Mouse (Mus musculus): Measurements from ENCODE around the gene Nubp1. TPM values are rescaled to one million over a fixed set of nuclear protein-coding genes. Genes with fewer than 3 reads are reported as not detected.

Gene Nubp1
- total RNA-seq, 2 experiments from 2014 or later, result 17.2 to 17.8 TPM

DNA sequence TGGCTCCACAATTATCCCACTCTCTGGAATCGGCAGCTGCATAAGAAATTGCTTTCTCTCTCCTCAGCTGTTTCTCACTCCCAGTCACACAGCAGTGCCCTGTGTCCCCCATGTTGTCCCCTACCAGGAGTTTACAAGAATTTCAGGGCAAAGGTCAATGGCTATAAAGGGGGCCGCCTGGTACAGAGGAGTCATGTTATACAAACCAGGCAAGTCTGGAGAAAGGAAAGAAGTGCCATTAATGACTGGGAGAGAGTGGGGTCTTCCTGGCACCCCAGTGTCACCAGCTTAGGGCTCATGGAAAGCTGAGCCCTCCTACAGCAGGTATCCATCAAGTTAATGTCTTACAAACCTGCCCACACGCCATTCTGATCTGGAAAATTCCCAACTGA is 42.8 kb downstream of the Nubp1 start:
- intact Hi-C loops (cut with DNase I), result no loop called here
- DNase-seq (ENCODE audit: low spot score in 2 of 2), result no peak

DNA sequence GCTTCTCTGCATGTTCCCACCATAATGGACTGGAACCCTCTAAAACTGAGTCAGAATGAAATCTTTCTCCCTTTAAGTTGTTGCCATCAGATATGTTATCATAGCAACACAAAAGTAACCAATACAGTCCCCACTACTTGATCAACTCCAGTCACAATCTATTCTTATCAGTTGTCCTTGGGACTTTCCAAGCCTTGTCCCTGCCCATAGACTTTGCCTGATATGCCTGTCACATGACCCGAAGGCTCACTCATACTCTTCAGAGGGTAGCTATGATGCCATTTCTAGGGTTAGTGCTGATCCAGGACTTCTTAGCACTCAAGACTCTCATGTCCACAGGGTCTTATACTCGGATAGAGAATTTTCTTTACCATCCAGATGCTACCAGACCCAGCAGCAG is 48.4 kb downstream of the Nubp1 start:
- DNase-seq (ENCODE audit: low spot score in 2 of 2), result no peak
- intact Hi-C loops (cut with DNase I), result no loop called here

DNA sequence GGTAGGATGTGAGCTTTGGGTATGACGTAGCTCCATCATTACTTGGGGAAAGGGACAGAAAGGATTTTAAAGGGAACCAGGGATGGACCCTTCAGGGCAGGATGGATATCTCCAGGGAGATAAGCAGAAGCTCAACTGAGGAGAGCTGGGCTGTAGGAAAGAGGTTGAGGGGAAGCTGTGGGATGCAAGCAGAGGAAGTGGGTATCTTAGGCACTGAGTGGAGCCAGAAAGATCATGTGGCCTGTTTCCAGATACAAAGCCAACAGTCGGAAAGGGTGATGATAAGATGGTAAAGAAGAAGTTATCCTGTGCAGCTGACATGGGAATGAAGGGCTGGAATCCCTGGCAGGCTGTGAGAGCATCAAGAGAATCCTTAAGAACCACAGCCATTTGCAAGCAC is 49.4 kb downstream of the Nubp1 start:
- no peak for DNase-seq (ENCODE audit: low spot score in 2 of 2)
- intact Hi-C loops (cut with DNase I), result no loop called here

DNA sequence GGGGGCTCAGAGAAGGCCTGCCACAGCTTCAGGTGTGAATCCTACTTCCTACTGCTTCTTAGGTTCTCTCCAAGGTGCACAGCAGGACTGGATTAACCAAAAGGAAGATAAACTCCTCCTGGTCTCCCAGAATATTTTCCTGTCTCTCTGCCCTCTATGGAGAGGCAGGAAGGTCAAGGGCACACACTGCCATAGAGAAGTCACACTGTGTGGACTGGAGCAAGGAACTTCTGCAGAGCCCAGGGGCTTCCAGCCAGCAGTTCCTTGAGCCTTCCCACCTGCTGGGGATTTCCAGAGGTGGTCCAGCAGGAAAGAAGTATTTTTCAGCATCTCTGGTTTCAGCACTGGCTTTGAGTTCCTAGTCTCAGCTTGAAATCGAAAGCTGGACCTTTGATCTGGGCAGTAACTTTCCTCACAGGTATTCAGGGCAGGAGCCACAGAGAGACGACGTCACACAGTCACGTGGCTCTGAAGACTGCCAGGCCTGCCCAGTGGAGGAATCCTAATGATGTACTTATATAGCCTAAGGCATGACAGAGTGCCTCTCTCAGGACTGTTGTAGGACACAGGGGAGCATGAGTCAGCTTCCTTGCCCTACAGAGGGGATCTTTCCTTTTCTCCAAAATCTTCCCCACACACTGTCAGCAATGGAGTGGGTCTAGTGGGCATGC is 53.4 kb downstream of the Nubp1 start:
- no peak for DNase-seq (ENCODE audit: low spot score in 2 of 2)
- intact Hi-C loops (cut with DNase I), result no loop called here

DNA sequence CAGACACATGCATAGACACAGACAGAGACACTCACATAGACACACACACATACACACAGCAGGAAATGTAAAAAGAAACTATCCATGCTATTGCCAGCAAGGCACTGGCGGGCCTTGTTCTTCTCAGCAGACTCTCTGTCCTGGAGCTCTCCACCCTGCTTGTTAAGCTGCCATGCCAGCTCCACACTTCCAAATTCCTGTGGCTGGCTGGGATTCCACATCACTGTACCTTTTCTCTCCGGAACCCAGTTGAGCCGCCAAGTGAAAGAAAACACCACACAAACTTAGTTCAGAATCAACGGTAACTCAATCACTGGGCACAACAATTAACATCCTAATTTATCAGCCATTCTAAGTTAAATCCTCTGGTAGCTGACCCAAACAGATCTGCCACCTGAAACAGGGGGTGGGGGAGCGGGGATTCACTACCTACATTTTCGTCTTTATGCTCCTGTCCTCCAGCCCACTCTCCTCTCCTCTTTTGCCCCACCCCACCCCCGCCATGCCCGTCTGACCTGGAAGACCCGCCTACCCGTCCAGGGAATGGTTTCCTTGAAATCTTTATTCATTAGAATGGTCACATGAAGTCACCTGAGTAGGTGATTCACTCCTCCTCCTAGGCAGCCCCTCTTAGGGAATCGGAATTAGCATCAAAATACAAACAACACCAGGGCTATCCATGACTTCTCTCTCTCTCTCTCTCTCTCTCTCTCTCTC is 55.8 kb downstream of the Nubp1 start:
- intact Hi-C loops (cut with DNase I), result no loop called here
- no peak for DNase-seq (ENCODE audit: low spot score in 2 of 2)

DNA sequence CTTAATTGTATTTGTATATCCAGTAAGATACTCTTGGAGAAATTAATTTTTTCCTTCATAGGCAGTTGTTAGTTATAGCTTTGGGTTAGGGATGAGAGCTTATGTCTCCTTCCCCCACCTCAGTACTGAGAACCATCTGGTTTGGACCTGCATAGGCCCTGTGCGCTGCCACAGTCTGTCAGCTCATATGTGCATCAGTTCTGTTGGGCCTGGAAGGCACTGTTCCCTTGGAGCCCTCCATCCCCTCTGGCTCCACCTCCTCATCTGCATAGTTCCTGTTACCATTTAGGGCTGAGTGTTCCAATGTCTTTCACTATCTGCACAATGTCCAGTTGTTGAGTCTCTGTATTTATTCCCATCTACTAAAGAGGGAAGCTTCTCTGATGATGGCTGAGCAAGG is 56.5 kb downstream of the Nubp1 start:
- intact Hi-C loops (cut with DNase I), result no loop called here
- no peak for DNase-seq (ENCODE audit: low spot score in 2 of 2)

DNA sequence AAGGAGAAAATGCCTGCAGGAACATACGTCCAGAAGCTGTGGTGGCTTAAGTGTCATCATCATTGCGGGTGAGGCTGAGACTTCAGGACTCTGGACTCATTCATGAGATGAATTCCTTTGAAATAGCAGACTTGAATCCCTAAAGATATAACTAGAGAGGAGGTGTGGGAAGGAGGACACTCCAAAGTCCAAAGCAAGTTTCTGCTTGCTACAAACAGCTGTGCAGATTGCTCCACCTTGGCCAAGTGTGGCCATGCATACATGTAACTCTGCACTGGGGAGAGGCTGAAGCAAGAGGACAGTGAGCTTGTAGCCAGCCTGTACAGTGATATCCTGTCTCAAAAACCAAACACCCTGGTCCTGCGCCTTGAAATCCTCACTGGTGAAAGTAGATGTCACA is 60.2 kb downstream of the Nubp1 start:
- intact Hi-C loops (cut with DNase I), result no loop called here
- no peak for DNase-seq (ENCODE audit: low spot score in 2 of 2)

Other genes starting within 250 kb of the Nubp1 start
- gene Rpl39l, start 241.7 kb upstream of the Nubp1 start, total RNA-seq (2021), result not detected
- gene Atf7ip2, start 219.2 kb upstream of the Nubp1 start, total RNA-seq (2021), result not detected
- 10 to 100 TPM; 19.8 to 22.7 TPM for gene Emp2, start 98.0 kb upstream of the Nubp1 start, total RNA-seq (2021)
- gene Tekt5, start 16.5 kb upstream of the Nubp1 start, total RNA-seq (2021), result 1 to 10 TPM; 4.1 to 6.5 TPM
- 10 to 100 TPM; 33.6 to 36.0 TPM for gene Tvp23a, start 35.4 kb downstream of the Nubp1 start, total RNA-seq (2021)
- under 1 TPM in 1 of 2 experiments, not detected in 1; 0.04 TPM for gene Ciita, start 68.1 kb downstream of the Nubp1 start, total RNA-seq (2021)
- gene Dexi, start 131.1 kb downstream of the Nubp1 start, total RNA-seq (2021), result 10 to 100 TPM; 43.5 to 50.3 TPM
- gene Clec16a, start 133.4 kb downstream of the Nubp1 start, total RNA-seq (2021), result 10 to 100 TPM; 74.1 to 76.7 TPM

All from left cerebral cortex, postnatal 14 days (tissue).